Mouse (Mus musculus) thymus, adult 2 months (tissue): ENCODE results near the gene Mtfr1l. TPM values are rescaled to one million over a fixed set of nuclear protein-coding genes. Genes with fewer than 3 reads are reported as not detected.

Experiments
- DNase-seq: peaks from one replicate; pipeline ENCODE4 v3.0.0; 2021
- H3K27ac ChIP-seq: fragments of 200-500 bp; 2 replicates; pipeline ENCODE4 v1.5.1; 2012; ENCODE audit warnings: low read length, control low read depth; ENCODE audit not compliant: control insufficient read depth, insufficient read depth
- H3K27me3 ChIP-seq: fragments of 200-500 bp; 2 replicates; pipeline ENCODE4 v1.6.1; 2012; ENCODE audit warnings: mild to moderate bottlenecking, low read length, moderate library complexity, mixed read lengths; ENCODE audit not compliant: control insufficient read depth, insufficient read depth
- H3K36me3 ChIP-seq: fragments of 200-500 bp; 2 replicates; pipeline ENCODE4 v1.6.1; 2012; ENCODE audit warnings: mild to moderate bottlenecking, low read length, moderate library complexity; ENCODE audit not compliant: control insufficient read depth, insufficient read depth
- H3K4me1 ChIP-seq: fragments of 200-500 bp; replicated peaks from 2 replicates; pipeline ENCODE4 v1.6.1; 2012; ENCODE audit warnings: low read length; ENCODE audit not compliant: control insufficient read depth, insufficient read depth
- H3K4me3 ChIP-seq: fragments of 200-500 bp; 2 replicates; pipeline ENCODE4 v1.5.1; 2012; ENCODE audit warnings: mild to moderate bottlenecking, low read length, control low read depth, moderate library complexity; ENCODE audit not compliant: control insufficient read depth, insufficient read depth
- CTCF ChIP-seq: fragments of 200-500 bp; IDR thresholded peaks from 2 replicates; pipeline ENCODE4 v1.5.1; 2012; ENCODE audit warnings: mild to moderate bottlenecking, control low read depth, low read length, moderate library complexity, borderline replicate concordance; ENCODE audit not compliant: control insufficient read depth, poor library complexity, insufficient read depth; ENCODE audit errors: extremely low read depth
- POLR2A ChIP-seq: fragments of 200-500 bp; IDR thresholded peaks from 2 replicates; pipeline ENCODE4 v1.6.1; 2012; ENCODE audit warnings: mild to moderate bottlenecking, low read length, control low read depth, moderate library complexity; ENCODE audit not compliant: control insufficient read depth, poor library complexity, insufficient read depth; ENCODE audit errors: extremely low read depth
- WGBS: fragments of 180-500 bp; shearing (Covaris S2); methylation state at CpG from one replicate; pipeline ENCODE4 v1.1.7; 2018; 5-methylcytosine and 5-hydroxymethylcytosine counted together
- polyA plus RNA-seq: library from polyadenylated mRNA; depleted of rRNA; stranded (reverse); fragments of >200 nt; gene quantifications from 2 replicates; pipeline ENCODE4 v1.2.3, GENCODE M21; 2012

Mtfr1l gene
- polyA plus RNA-seq, 1 experiment: 77.3 TPM

DNA sequence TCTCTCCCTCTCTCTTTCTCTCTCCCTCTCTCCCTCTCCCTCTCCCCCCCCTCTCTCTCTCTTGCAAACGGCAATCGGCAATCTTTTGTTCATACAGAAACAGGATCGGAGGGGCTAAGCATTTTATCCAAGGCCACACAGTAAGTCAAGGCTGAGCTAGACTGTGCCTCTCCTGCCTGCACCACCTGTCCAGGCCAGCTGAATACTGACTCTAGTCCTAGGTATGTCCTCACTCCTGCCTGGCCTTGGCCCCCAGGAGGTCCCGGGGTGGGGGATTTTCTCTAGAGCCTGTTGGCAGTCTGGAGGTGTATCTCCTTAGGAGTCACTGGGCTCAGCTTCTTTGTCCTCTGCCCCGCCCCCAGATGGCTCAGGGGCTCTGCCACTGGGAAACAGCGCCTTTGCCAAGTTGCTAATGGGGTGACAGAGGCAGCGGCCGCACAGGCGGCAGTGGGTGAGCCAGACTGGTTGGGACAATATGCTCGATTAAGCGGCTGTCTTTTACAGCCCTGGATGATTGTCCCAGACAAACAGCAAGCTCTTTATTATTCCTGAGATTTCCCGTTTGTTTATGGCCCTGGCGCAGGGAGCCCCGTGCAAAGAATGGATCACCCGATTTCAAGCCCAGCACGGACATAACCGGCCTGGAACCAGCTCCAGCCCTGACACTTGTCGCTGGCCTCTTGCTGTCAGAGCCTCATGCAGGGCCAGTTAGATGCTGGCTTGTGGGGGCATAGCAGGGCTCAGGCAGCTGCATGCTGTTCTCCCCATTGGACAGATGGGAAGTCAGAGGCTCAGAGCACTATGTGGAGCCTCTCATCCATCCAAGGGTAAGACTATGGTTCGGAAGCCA is 32.4 kb upstream of the Mtfr1l start:
- Histone ChIP-seq H3K4me3 (no peak overlapping the region), H3K27ac (no peak overlapping the region), H3K4me1 (no peaks in the 10 kb centered on the region), H3K27me3 (no peaks in the 10 kb centered on the region), H3K36me3 (no peaks in the 10 kb centered on the region)
- TF ChIP-seq CTCF (no peak), POLR2A (no peak)
- no peak for DNase-seq
- WGBS: 94% methylated on average over 19 of the region's 19 CpGs

DNA sequence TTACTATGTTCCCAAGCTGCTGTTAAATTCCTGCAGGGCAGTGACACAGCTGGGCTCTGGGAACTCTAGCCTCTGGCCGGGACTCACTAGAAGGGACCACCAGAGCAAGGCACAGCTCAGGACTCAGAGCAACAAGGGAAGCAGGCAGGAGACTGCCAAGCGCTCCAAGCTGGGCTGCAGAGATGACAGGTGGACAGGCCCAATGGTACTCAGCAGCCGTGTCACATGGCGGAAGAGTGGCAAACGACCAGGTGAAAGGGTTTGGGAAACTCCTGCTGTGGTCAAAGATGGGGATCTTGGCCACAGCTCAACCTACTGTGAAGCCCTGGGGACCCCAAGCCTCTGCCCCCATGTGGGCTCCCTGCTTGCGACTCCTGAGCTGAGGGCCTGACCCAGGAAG is 28.9 kb upstream of the Mtfr1l start:
- DNase-seq: no peak
- TF ChIP-seq CTCF: no peak
- TF ChIP-seq POLR2A: no peak
- no peaks in the 10 kb centered on the region for H3K27me3 ChIP-seq
- no peak overlapping the region for H3K4me3 ChIP-seq
- H3K27ac ChIP-seq: no peak overlapping the region
- 91% methylated on average over 6 of the region's 6 CpGs for WGBS
- H3K36me3 ChIP-seq: no peaks in the 10 kb centered on the region
- peaks cover 4% of the 10 kb centered on the region for H3K4me1 ChIP-seq

DNA sequence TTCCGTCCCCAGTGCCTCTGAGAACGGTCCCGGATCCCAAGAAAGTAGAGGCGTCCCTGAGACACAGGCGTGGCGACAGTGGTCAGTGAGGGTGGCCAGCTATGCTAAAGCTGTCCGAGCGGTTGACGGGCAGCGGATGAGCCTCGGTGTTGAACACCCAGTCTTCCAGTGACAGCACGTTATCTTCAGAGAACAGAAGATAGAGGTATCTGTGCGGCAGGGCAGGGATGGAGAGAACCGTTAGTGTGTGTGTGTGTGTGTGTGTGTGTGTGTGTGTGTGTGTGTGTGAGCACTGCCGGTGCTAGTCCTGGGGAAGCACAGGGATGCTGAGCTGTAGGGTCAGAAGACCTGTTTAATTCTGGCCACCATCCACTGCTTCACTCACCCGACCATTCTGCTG is 28.4 kb upstream of the Mtfr1l start:
- WGBS: 97% methylated on average over 16 of the region's 16 CpGs
- Histone ChIP-seq H3K4me1 (peaks cover 8% of the 10 kb centered on the region), H3K27ac (no peak overlapping the region), H3K36me3 (no peaks in the 10 kb centered on the region), H3K27me3 (no peaks in the 10 kb centered on the region), H3K4me3 (no peak overlapping the region)
- no peak for TF ChIP-seq POLR2A
- TF ChIP-seq CTCF: no peak
- no peak for DNase-seq

DNA sequence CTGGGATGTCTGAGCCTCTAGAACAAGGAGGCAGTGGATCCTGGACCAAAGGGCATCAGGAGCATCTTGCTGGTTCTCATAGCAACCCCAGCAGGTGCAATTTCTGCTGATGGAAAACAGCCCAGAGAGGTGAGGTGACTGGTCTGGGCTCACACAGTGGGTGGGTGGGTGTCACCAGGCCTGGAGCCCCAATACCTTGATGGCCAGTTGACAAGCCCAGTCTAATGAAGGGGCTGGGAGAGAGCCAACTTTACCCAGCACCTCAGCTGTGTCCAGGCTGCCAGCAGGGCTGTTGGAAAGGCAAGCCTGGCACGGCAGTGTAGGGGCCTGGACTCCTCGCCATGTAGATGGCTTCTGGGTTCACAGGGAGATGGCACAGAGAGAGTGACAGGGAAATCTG is 26.8 kb upstream of the Mtfr1l start:
- WGBS: 95% methylated on average over 2 of the region's 2 CpGs
- Histone ChIP-seq H3K27ac (no peak overlapping the region), H3K4me3 (no peak overlapping the region), H3K27me3 (no peaks in the 10 kb centered on the region), H3K4me1 (peaks cover 15% of the 10 kb centered on the region), H3K36me3 (no peaks in the 10 kb centered on the region)
- no peak for DNase-seq
- TF ChIP-seq POLR2A (no peak), CTCF (no peak)

DNA sequence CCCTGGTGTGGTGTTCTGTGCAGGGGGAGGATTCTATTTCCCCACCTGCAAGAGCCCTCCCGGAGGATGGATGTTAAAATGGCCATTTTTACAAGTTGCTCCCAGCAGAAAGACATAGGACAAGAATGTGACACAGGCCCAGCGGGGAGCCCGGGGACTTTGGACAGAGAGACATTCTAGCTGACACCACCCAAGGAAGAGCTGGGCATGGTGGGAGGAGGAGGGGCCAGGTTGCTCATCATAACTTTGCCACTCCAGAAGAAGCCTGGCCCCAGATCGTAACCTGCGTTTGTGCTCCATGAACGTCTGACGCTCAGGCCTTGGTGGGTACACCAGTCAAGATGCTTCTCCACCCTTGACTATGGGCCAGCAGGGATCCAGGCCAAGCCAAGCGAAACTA is 25.5 kb upstream of the Mtfr1l start:
- 97% methylated on average over 8 of the region's 8 CpGs for WGBS
- DNase-seq: no peak
- TF ChIP-seq POLR2A: no peak
- no peak for TF ChIP-seq CTCF
- peaks cover 15% of the 10 kb centered on the region for H3K4me1 ChIP-seq
- H3K4me3 ChIP-seq: no peak overlapping the region
- H3K27me3 ChIP-seq: no peaks in the 10 kb centered on the region
- H3K27ac ChIP-seq: no peak overlapping the region
- no peaks in the 10 kb centered on the region for H3K36me3 ChIP-seq

DNA sequence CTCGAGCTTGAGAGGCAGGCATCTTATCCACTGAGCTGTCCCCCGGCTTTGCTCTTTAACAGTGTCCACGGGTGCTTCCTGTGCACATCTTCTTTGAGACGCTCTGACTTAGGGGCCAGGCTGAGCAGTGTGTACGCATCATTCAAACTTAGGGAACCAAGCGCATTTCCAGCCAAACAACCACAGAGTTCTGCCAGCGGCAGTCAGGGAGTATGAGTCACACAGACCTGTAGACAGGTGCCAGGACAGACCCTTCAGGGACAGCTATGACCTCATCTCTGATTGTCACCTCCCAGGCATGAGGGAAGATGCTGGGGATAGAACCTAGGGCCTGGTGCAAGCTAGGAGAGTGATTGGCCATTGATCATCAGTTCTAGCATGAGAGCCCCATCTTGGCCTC is 24.0 kb upstream of the Mtfr1l start:
- Histone ChIP-seq H3K4me3 (no peak overlapping the region), H3K36me3 (no peaks in the 10 kb centered on the region), H3K27me3 (no peaks in the 10 kb centered on the region), H3K4me1 (peaks cover 15% of the 10 kb centered on the region), H3K27ac (no peak overlapping the region)
- no peak for TF ChIP-seq CTCF
- TF ChIP-seq POLR2A: 0 out of 2 replicates have a peak, but pooled peaks have one; percentile 24
- WGBS: 46% methylated on average over 7 of the region's 7 CpGs
- DNase-seq: no peak

DNA sequence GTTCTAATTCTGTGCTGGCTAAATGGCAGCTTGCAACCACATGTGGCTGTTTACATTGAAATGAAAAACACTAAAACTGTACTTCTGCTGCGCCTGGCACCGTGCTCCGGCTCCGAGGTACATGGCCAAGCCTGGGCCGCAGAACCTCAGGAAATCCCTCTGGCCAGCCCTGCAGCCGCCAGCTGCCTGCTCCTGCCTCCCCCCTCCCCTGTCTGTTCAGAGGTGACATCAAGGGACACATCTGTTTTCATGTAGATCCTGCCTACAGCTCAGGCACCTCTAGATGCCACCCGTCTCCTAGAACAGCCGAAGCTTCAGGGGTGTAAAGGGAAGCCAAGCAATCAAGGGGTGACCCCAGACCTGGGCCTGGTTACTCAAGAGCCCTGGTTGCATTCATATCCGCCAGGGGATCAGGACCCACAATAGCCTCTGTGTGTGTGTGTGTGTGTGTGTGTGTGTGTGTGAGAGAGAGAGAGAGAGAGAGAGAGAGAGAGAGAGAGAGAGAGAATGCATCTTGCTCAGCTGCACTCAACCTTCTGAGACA is 23.5 kb upstream of the Mtfr1l start:
- Histone ChIP-seq H3K4me1 (peaks cover 15% of the 10 kb centered on the region), H3K36me3 (no peaks in the 10 kb centered on the region), H3K4me3 (no peak overlapping the region), H3K27ac (no peak overlapping the region), H3K27me3 (no peaks in the 10 kb centered on the region)
- TF ChIP-seq POLR2A (no peak), CTCF (no peak)
- WGBS: 11% methylated on average over 9 of the region's 9 CpGs
- peak; percentile 46 for DNase-seq
